Mouse (Mus musculus) G1E (cell line): Measurements from ENCODE around the gene Dok3. TPM values are rescaled to one million over a fixed set of nuclear protein-coding genes. Genes with fewer than 3 reads are reported as not detected.

Source experiments
- ATAC-seq: 2 replicates; pipeline ENCODE4 v1.8.0; 2016; ENCODE audit warnings: mild to moderate bottlenecking; ENCODE audit not compliant: insufficient number of reproducible peaks, poor library complexity, low FRiP score, severe bottlenecking; ENCODE audit errors: extremely low read depth
- DNase-seq: peaks from one replicate; pipeline ENCODE4 v3.0.0; 2012; ENCODE audit warnings: low spot score
- H3K27me3 ChIP-seq: 2 replicates; pipeline ENCODE4 v1.6.1; 2012; ENCODE audit warnings: mild to moderate bottlenecking, low read length, inconsistent platforms; ENCODE audit not compliant: insufficient read depth
- H3K36me3 ChIP-seq: replicated peaks from 2 replicates; pipeline ENCODE3; 2012; ENCODE audit warnings: mild to moderate bottlenecking, inconsistent platforms
- H3K4me1 ChIP-seq: 2 replicates; pipeline ENCODE4 v1.6.1; 2012; ENCODE audit warnings: low read depth, low read length, inconsistent platforms, mixed read lengths; ENCODE audit not compliant: insufficient read depth
- H3K4me3 ChIP-seq: 2 replicates; pipeline ENCODE4 v1.5.1; 2012; ENCODE audit warnings: low read depth, mild to moderate bottlenecking, inconsistent platforms, low read length, moderate library complexity, mixed read lengths
- H3K9me3 ChIP-seq: replicated peaks from 2 replicates; pipeline ENCODE4 v1.6.1; 2012; ENCODE audit warnings: inconsistent platforms
- CTCF ChIP-seq: IDR thresholded peaks from 2 replicates; pipeline ENCODE4 v1.5.1; 2012; ENCODE audit warnings: low read depth, low read length, inconsistent platforms, mixed read lengths
- GATA1 ChIP-seq: IDR thresholded peaks from 2 replicates; pipeline ENCODE4 v1.6.1; 2012; ENCODE audit warnings: borderline replicate concordance, low read length, inconsistent platforms, mixed read lengths
- GATA2 ChIP-seq: IDR thresholded peaks from 2 replicates; pipeline ENCODE4 v1.6.1; 2012; ENCODE audit warnings: low read depth, low read length, inconsistent platforms, borderline replicate concordance
- POLR2AphosphoS5 ChIP-seq: IDR thresholded peaks from 2 replicates; pipeline ENCODE4 v1.6.1; 2012; ENCODE audit warnings: low read depth, low read length, inconsistent platforms; ENCODE audit not compliant: insufficient replicate concordance
- TAL1 ChIP-seq: conservative IDR thresholded peaks from 2 replicates; pipeline ENCODE4 v1.6.1; 2012; ENCODE audit warnings: low read depth, low read length, inconsistent platforms, mixed read lengths
- polyA plus RNA-seq: library from polyadenylated mRNA; stranded (reverse); fragments of >175 nt; gene quantifications from 2 replicates; pipeline ENCODE4 v1.2.3, GENCODE M21; 2012
- total RNA-seq, 2 experiments: library from RNA; stranded (forward) in 1 of 2; stranded (reverse) in 1 of 2; fragments of 200-1000 nt in 1 of 2; fragments of >200 nt in 1 of 2; fragmentation: Nextera tagmentation in 1 of 2; gene quantifications; 2 replicates each; pipeline ENCODE4 v1.2.3; 2014 to 2017

The Dok3 gene
- total and polyA plus RNA-seq, 3 experiments: 1.6 to 11.6 (median 8.8) TPM

GRCm38 (mm10) chr13:55483071-55483470, 46.0 kb downstream of the Dok3 start:
- Histone ChIP-seq H3K4me3 (no peak overlapping the region), H3K4me1 (peaks cover 3% of the 10 kb centered on the region; the same call in 1 of the 2 replicates), H3K36me3 (no peaks in the 10 kb centered on the region), H3K27me3 (peaks cover 84% of the 10 kb centered on the region), H3K9me3 (no peaks in the 10 kb centered on the region)
- no peak for DNase-seq
- TF ChIP-seq CTCF: no peak
- TF ChIP-seq TAL1: no peak
- no peak for TF ChIP-seq POLR2AphosphoS5
- no peak for TF ChIP-seq GATA1
- no peak for TF ChIP-seq GATA2
- no peak for ATAC-seq

GRCm38 (mm10) chr13:55482542-55482941, 46.6 kb downstream of the Dok3 start:
- H3K9me3 ChIP-seq: no peaks in the 10 kb centered on the region
- no peaks in the 10 kb centered on the region for H3K36me3 ChIP-seq
- ATAC-seq (no peak), DNase-seq (no peak)
- no peak for TF ChIP-seq POLR2AphosphoS5
- TF ChIP-seq TAL1: no peak
- TF ChIP-seq GATA1: no peak
- TF ChIP-seq CTCF: no peak
- TF ChIP-seq GATA2: no peak
- peaks cover 83% of the 10 kb centered on the region for H3K27me3 ChIP-seq
- peaks cover 3% of the 10 kb centered on the region; the same call in 1 of the 2 replicates for H3K4me1 ChIP-seq
- no peak overlapping the region for H3K4me3 ChIP-seq

GRCm38 (mm10) chr13:55479929-55480328, 49.2 kb downstream of the Dok3 start:
- TF ChIP-seq CTCF: no peak
- no peak for DNase-seq
- Histone ChIP-seq H3K4me3 (no peak overlapping the region), H3K27me3 (peaks cover 81% of the 10 kb centered on the region), H3K9me3 (no peaks in the 10 kb centered on the region), H3K4me1 (no peaks in the 10 kb centered on the region; the same call in 1 of the 2 replicates), H3K36me3 (no peaks in the 10 kb centered on the region)
- ATAC-seq: no peak

GRCm38 (mm10) chr13:55479008-55479407, 50.1 kb downstream of the Dok3 start:
- no peak for TF ChIP-seq POLR2AphosphoS5
- TF ChIP-seq GATA1: no peak
- TF ChIP-seq GATA2: no peak
- no peak for TF ChIP-seq CTCF
- TF ChIP-seq TAL1: no peak
- no peaks in the 10 kb centered on the region; the same call in 1 of the 2 replicates for H3K4me1 ChIP-seq
- ATAC-seq: no peak
- no peaks in the 10 kb centered on the region for H3K36me3 ChIP-seq
- no peaks in the 10 kb centered on the region for H3K9me3 ChIP-seq
- no peak overlapping the region for H3K4me3 ChIP-seq
- H3K27me3 ChIP-seq: peaks cover 83% of the 10 kb centered on the region
- DNase-seq: no peak

- ATAC-seq (no peak), DNase-seq (no peak)
- TF ChIP-seq CTCF (peak; percentile 36; the same call in 1 of the 2 replicates), GATA2 (no peak)
- Histone ChIP-seq H3K27me3 (peaks cover 84% of the 10 kb centered on the region), H3K4me1 (no peaks in the 10 kb centered on the region; the same call in none of the 2 replicates), H3K36me3 (no peaks in the 10 kb centered on the region), H3K9me3 (no peaks in the 10 kb centered on the region), H3K4me3 (no peak overlapping the region)
These were observed 51.1 kb downstream of the Dok3 start for GRCm38 (mm10) chr13:55478036-55478435.

- Histone ChIP-seq H3K36me3 (no peaks in the 10 kb centered on the region), H3K27me3 (peaks cover 85% of the 10 kb centered on the region), H3K4me1 (peaks cover 3% of the 10 kb centered on the region), H3K9me3 (peaks cover 3% of the 10 kb centered on the region), H3K4me3 (no peak overlapping the region)
- no peak for TF ChIP-seq GATA2
- TF ChIP-seq GATA1: no peak
- no peak for TF ChIP-seq TAL1
- TF ChIP-seq POLR2AphosphoS5: no peak
- no peak for TF ChIP-seq CTCF
- DNase-seq (no peak), ATAC-seq (no peak)
These were observed 51.6 kb downstream of the Dok3 start for GRCm38 (mm10) chr13:55477492-55477891.

GRCm38 (mm10) chr13:55476256-55476655, 52.8 kb downstream of the Dok3 start:
- TF ChIP-seq TAL1 (no peak), POLR2AphosphoS5 (no peak), GATA1 (no peak), GATA2 (no peak), CTCF (no peak)
- Histone ChIP-seq H3K4me1 (peaks cover 16% of the 10 kb centered on the region), H3K27me3 (peaks cover 85% of the 10 kb centered on the region), H3K4me3 (no peak overlapping the region), H3K9me3 (peaks cover 8% of the 10 kb centered on the region), H3K36me3 (no peaks in the 10 kb centered on the region)
- DNase-seq (no peak), ATAC-seq (no peak)
